Mouse (Mus musculus): ENCODE data around the gene Gm20390. TPM values are rescaled to one million over a fixed set of nuclear protein-coding genes. Genes with fewer than 3 reads are reported as not detected.

The Gm20390 gene
- 100 to 1,000 TPM; 182 to 239 TPM for polyA plus RNA-seq (2017; shearing (Covaris generic))

GRCm38 (mm10) chr11:93968005-93968847 lies at the start of gene Gm20390, which contains the start of gene Nme1:
Gene Gm20390 (minus strand): TSS chr11:93968293.
Gene Nme1 (minus strand): TSS chr11:93968521.

GRCm38 (mm10) chr11:93995720-93996305 lies 27.7 kb upstream of the Gm20390 start, which contains the start of gene Spag9:
Gene Spag9 (plus strand): TSS chr11:93996091.

GRCm38 (mm10) chr11:93956159-93956558 lies 11.9 kb downstream of the Gm20390 start, which contains the start of gene Nme2:
Gene Nme2 (minus strand): TSS chr11:93956259.

Other genes with a start within 250 kb of the Gm20390 start
- 10 to 100 TPM; 50.5 to 66.6 TPM for gene Utp18, start 82.5 kb downstream of the Gm20390 start, polyA plus RNA-seq (2017; shearing (Covaris generic))
- 10 to 100 TPM; 25.0 to 29.0 TPM for gene Mbtd1, start 82.4 kb downstream of the Gm20390 start, polyA plus RNA-seq (2017; shearing (Covaris generic))
- 100 to 1,000 TPM; 102 to 119 TPM for gene Nme2, start 12.0 kb downstream of the Gm20390 start, polyA plus RNA-seq (2017; shearing (Covaris generic))
- 100 to 1,000 TPM in 1 of 2 experiments, 10 to 100 TPM in 1; 95.5 to 111 TPM for gene Nme1, start 228 bp upstream of the Gm20390 start, polyA plus RNA-seq (2017; shearing (Covaris generic))
- gene Spag9, start 27.8 kb upstream of the Gm20390 start, polyA plus RNA-seq (2017; shearing (Covaris generic)), result 10 to 100 TPM; 41.8 to 54.4 TPM
- gene Tob1, start 243.2 kb upstream of the Gm20390 start, polyA plus RNA-seq (2017; shearing (Covaris generic)), result 10 to 100 TPM; 24.7 to 46.7 TPM